Mouse (Mus musculus) cerebellum, postnatal 25 days (tissue): ENCODE data around the gene Scly.

Source experiments
- DNase-seq, 2 experiments: peaks; one replicate each; pipeline ENCODE4 v3.0.0; 2021; ENCODE audit warnings: mixed read lengths in 2 of 2

The Scly gene

DNA sequence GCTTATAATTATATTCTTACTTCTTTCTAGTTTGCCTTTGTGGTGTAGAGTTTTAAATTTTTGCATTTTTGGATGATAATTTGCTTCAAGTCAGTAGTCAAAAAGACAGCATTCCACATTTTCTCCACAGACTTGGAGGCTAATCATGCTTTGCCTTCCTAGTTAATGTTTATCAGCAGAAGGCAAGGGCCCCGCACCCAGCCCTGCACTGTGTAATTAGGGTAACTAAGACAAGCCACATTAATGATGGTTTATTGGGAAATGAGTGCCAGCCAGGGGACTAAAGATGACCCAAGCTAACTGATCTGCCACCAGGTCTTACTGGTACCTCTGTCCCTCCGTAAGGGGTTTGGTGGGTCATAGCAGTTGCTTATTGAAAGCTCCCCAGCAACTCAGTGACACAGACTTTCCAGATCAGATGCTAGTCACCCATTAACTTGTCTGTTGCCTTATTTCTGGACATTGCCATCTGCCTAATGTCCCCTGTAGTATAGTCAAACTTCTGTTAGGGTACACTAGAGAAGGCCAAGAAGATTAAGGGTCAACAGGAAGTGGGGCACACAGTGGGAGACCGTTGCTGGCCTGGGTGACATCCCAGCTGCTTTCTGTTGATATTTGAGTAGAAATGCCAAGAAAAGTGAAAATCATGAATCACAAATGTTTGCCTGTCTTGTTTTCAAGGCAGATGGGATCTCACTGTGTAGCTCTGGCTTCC is 3.2 kb downstream of the Scly start:
- DNase-seq: no peak

GRCm38 (mm10) chr1:91302021-91302420 is 3.9 kb downstream of the Scly start:
- DNase-seq: no peak

- no peak for DNase-seq
Measured at GRCm38 (mm10) chr1:91304621-91305020, 6.5 kb downstream of the Scly start.

GRCm38 (mm10) chr1:91309366-91310085 is 11.4 kb downstream of the Scly start:
- DNase-seq: no peak

DNA sequence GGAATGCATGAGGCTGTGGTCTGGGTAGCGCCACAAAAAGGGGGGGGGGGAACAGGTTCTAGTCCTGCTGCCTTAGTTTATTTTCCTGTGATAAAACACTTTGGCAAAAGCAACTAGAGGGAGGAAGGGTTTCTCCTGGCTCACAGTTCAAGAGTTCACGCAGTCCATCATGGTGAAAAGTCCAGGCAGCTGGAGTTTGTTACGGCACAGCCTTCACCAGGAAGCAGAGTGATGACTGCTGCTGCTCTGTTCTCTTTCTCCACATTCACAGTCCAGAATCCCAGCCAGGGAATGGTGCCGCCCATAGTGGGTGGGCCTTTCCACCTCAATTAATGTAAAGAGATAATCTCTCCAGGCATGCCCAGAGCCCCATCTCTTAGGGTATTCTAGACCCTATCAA is 14.1 kb downstream of the Scly start:
- no peak for DNase-seq

DNA sequence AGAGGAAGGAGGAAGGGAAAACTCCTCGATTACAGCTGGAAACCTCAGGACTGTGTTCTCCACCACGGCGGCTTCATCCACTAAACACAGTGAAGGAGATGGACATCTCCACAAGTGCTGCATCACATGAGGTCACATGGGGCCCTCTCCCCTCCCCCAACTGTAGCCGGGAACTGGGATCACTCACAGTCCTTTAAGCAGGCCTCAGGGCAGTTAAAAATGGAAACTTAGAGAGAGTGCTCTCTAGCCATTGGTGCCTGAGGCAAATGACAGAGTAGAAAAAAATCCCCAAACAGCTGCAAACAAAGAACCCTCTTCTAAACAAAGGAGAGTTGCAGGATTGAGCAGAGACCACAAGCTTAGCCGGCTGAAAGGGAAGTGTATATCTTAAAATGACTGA is 15.1 kb downstream of the Scly start:
- DNase-seq: no peak

- no peak for DNase-seq
Measured at GRCm38 (mm10) chr1:91317656-91318055, 19.5 kb downstream of the Scly start.

DNA sequence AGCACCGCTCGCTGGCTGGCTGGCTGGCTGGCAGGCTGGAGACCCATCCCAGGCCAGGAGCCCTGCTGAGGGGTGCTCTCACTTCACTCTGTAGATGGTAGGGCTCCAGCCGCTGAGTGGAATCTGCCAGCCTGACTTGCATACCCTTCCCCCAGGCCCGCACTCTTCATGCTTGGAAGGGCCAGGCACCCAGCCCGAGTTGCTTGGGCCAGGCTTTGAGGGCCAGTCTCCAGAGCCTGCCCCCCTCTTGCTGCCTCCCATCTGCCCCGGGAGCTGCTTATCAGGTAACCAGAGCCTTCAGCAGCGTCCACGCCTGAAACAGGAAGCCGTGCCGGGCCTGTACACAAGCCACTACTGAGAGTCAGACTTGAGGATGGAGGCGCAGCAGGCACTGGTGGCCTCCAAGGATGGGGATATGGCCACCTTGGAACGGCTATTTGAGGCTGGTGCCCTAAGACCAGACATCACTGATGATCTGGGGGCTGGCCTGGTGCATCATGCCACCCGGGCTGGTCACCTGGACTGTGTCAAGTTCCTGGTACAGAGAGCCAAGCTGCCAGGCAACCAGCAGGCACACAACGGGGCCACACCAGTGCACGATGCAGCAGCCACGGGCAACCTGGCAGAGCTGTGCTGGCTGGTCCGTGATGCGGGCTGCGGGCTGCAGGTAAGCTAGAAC is 23.8 kb downstream of the Scly start, which contains the start of gene Espnl:
Gene Espnl (plus strand): TSS at position 316 of the 679 bp plus-strand sequence.
- peak; percentile 38 to 44 for DNase-seq

DNA sequence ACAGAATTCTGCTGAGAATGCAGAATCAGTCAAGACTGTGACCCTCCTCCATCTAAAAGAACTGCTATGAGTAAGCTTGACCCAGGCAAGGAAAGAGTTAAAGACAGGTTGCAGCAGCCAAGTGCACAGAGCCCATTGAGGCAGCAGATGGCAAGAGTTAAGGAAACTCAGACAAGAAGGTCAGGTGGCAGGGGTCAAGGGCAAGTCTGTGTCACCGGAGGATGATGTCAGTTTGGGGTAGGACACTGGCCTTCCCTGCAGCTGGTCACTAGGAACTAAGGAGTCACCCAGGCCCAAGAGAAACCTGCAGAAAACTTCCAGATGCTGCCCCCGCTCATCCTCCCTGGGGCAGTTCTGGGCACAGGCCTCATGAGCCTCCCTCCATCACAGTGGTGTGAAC is 26.5 kb downstream of the Scly start:
- DNase-seq: no peak

DNA sequence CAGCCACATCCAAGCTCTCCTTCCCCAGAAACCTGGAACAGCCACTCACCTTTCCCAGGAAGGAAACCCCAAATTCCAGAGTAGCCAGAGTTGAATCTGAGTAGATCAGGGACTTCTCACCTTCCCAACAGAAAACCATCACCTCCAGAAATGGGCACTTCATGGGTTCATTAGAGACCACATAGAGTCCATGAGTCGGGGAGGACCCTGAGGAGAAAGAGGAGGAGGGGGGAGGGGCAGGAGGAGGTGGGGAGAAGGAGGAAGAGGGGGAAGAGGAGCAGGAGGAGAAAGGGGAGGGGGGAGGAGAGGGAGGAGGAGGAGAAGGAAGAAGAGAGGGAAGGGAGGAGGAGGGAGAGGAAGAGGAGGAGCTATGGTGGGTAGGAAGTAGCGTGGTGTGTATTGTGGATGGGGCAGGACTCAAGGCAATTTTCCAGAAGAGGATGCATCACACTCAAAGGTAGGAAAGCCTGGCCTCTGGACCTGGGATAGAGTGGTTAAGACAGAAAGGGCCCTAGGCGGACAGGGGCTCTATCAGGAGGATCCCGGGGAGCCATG is 27.4 kb downstream of the Scly start:
- no peak for DNase-seq

GRCm38 (mm10) chr1:91332102-91332501 is 34.0 kb downstream of the Scly start:
- no peak for DNase-seq

- DNase-seq: no peak
Measured at GRCm38 (mm10) chr1:91333582-91333981, 35.4 kb downstream of the Scly start.

- DNase-seq: no peak
Measured at GRCm38 (mm10) chr1:91337355-91337754, 39.2 kb downstream of the Scly start.

GRCm38 (mm10) chr1:91344001-91344400 is 45.9 kb downstream of the Scly start:
- peak in 1 of 2 experiments; percentile 33 for DNase-seq

DNA sequence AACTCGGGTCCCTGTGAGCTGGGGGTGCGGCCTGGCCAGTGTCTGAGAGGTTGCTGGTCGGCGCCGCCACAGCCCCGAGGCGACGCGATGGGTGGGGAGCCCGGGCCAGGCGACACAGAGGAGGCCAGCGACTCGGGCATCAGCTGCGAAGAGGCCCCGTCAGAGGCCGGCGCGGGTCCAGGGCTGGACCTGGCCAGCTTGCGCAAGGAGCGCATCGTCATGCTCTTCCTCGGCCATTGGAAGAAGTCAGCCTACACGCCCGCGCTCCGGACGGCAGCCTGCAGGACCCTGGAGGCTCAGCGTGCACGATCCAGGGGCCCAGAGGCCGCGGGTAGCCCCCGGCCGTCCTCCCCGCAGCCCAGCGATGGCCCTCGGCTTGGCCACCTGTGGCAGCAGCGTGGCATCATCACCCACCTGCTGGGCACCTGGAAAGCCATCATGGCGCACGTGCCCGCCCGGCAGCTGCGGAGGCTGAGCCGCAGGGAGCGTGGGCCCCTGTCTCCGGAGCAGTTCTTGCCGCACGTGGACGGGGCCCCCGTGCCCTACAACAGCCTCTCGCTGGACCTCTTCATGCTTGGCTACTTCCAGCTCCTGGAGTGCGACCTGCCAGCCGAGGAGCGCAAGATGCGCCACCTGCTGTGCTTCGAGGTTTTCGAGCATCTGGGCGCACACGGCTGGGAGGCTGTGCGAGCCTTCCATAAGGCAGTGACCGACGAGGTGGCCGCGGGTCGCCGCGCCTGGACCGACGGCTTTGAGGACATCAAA is 47.0 kb downstream of the Scly start:
- peak; percentile 36 to 59 for DNase-seq

DNA sequence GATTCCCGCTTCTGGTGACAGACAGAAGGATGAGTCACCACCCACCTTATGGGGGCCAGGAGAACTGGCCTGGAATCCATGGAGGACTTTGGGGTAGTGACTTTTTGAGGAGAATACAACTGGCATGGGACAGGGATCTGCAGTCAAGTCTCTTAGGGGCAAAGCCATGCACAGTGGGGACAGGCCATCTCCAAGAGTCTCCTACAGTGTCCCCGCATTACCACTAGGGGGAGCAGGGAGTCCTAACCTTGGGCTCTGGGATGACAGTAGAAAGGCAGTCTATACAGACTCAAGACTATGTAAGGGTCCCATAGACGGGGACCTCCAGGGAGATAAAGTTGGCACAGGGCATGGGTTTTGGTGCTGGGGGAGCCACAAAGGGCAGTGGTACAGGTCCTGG is 48.8 kb downstream of the Scly start:
- peak; percentile 65 to 78 for DNase-seq

DNA sequence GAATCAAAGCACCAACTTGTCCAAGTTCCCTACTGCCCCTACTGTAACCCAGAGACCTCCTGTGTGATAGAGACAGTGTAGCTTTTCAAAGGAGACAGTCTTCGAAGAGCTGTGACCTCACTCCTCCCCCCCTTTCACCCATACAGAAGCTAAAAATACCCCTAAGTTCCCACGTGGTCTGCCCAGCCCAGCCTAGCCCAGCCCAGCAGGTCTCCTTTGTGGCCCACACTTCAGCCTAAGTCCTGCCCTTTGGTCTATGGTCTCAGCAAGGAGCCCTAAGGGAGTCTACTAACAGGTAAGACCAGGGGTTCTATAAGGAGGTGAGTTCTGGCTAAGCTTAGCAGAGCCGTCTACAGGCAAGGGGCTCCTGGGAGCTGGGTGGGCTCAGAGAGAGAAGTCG is 52.7 kb downstream of the Scly start, which contains the start of gene Klhl30:
Gene Klhl30 (plus strand): TSS at position 176 of the 400 bp plus-strand sequence.
- no peak for DNase-seq

- DNase-seq: no peak
Measured at GRCm38 (mm10) chr1:91351249-91351648, 53.1 kb downstream of the Scly start.

GRCm38 (mm10) chr1:91352277-91352676 is 54.1 kb downstream of the Scly start:
- DNase-seq: no peak

DNA sequence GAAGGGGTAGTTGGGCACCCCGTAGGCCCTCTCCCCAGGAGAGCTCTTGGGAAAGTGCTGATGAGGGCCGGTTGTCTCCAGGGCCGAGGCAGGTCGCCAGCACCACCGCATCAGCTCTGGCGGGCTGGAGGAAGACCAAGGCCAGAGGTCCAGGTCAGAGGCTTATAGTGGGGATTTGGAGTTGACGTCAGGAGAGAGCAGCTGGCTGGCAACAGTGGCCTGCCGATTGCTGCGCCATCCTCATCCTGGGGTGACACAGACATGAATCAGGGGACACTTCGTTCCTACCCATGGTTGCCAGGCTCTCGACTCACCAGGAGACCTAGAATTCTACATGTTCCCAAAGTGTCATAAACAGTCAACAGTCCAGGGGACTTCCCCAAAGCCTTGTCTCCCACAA is 58.0 kb downstream of the Scly start:
- DNase-seq: no peak

GRCm38 (mm10) chr1:91362113-91362512 is 64.0 kb downstream of the Scly start:
- no peak for DNase-seq

DNA sequence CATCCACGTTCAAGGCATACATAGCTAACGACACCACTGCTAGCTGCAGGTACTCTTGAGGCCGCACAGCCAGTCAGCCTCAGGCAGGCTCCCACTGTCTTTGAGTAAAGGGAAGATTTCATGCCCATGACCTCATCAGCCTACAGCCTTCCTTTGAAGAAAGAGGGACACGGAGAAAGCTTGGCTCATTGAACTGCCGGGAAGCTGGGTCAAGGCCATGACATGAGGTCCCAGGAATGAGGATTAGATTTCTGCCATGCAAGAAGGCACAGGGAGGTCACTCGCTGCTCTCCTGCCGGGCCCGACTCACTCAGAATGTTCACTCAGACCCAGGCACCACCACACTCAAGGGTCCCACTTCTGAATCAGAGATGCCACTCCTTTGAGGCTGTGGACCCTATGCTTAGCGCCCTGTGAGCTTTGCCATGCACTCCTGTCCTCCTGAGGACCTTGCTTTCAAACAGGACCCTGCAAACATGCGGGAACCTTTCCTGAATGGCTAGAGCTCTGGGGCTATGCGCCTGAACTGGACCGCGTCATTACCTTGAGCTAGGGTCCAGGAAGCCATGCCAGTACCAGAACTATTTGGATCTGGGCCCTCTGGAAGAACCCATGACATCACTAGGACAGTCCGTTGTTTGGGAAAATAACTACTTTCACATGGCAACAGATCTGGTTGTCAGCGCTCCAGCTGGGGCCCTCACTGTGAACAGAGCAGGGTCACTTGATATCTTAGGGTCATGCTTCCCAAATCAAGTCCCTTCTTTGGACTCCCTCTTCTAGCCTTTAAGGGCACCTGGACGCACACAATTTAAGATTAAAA is 66.9 kb downstream of the Scly start:
- no peak for DNase-seq
